Mouse (Mus musculus): ENCODE measurements around the gene Zmat3. TPM values are rescaled to one million over a fixed set of nuclear protein-coding genes. Genes with fewer than 3 reads are reported as not detected.

The Zmat3 gene
- polyA plus RNA-seq, 1 experiment = 3.7 TPM

- Histone ChIP-seq H3K27ac (ENCODE audit: insufficient read depth, low read length) (no peak overlapping the region), H3K27me3 (ENCODE audit: control insufficient read depth, insufficient read depth, low read length) (no peaks in the 10 kb centered on the region), H3K4me1 (ENCODE audit: control insufficient read depth, insufficient read depth, insufficient read length) (no peaks in the 10 kb centered on the region), H3K4me3 (ENCODE audit: extremely low read depth, insufficient read depth, insufficient read length) (no peak overlapping the region), H3K36me3 (ENCODE audit: control insufficient read depth, insufficient read depth, low read length) (peaks cover 3% of the 10 kb centered on the region; the same call in 1 of the 2 replicates)
- no peak for DNase-seq (ENCODE audit: low read depth in 1 of 2, low spot score in 2 of 2)
- 97% methylated on average over 7 of the region's 7 CpGs for WGBS
- no peak for TF ChIP-seq POLR2A (IDR thresholded peaks at IDR 0.05; ENCODE audit: low read depth, low read length)
- no peak for TF ChIP-seq CTCF (IDR thresholded peaks at IDR 0.05; ENCODE audit: extremely low read depth, insufficient read depth, insufficient read length, insufficient replicate concordance)
Measured at GRCm38 (mm10) chr3:32338231-32338630, 27.6 kb downstream of the Zmat3 start.

GRCm38 (mm10) chr3:32337770-32338169, 28.0 kb downstream of the Zmat3 start:
- TF ChIP-seq CTCF (IDR thresholded peaks at IDR 0.05; ENCODE audit: extremely low read depth, insufficient read depth, insufficient read length, insufficient replicate concordance) (no peak), POLR2A (IDR thresholded peaks at IDR 0.05; ENCODE audit: low read depth, low read length) (no peak)
- H3K27ac ChIP-seq (ENCODE audit: insufficient read depth, low read length) = no peak overlapping the region
- no peaks in the 10 kb centered on the region for H3K27me3 ChIP-seq (ENCODE audit: control insufficient read depth, insufficient read depth, low read length)
- WGBS = 88% methylated on average over 7 of the region's 7 CpGs
- no peak for DNase-seq (ENCODE audit: low read depth in 1 of 2, low spot score in 2 of 2)
- no peaks in the 10 kb centered on the region for H3K4me1 ChIP-seq (ENCODE audit: control insufficient read depth, insufficient read depth, insufficient read length)
- H3K36me3 ChIP-seq (ENCODE audit: control insufficient read depth, insufficient read depth, low read length) = peaks cover 3% of the 10 kb centered on the region; the same call in 1 of the 2 replicates
- no peak overlapping the region for H3K4me3 ChIP-seq (ENCODE audit: extremely low read depth, insufficient read depth, insufficient read length)

- no peaks in the 10 kb centered on the region for H3K36me3 ChIP-seq (ENCODE audit: control insufficient read depth, insufficient read depth, low read length)
- WGBS = 84% methylated on average over 11 of the region's 11 CpGs
- H3K4me3 ChIP-seq (ENCODE audit: extremely low read depth, insufficient read depth, insufficient read length) = no peak overlapping the region
- DNase-seq (ENCODE audit: low read depth in 1 of 2, low spot score in 2 of 2) = no peak
- no peaks in the 10 kb centered on the region for H3K27me3 ChIP-seq (ENCODE audit: control insufficient read depth, insufficient read depth, low read length)
- TF ChIP-seq POLR2A (IDR thresholded peaks at IDR 0.05; ENCODE audit: low read depth, low read length) (no peak), CTCF (IDR thresholded peaks at IDR 0.05; ENCODE audit: extremely low read depth, insufficient read depth, insufficient read length, insufficient replicate concordance) (no peak)
- no peak overlapping the region for H3K27ac ChIP-seq (ENCODE audit: insufficient read depth, low read length)
- no peaks in the 10 kb centered on the region for H3K4me1 ChIP-seq (ENCODE audit: control insufficient read depth, insufficient read depth, insufficient read length)
Measured at GRCm38 (mm10) chr3:32334901-32335300, 30.9 kb downstream of the Zmat3 start.

GRCm38 (mm10) chr3:32333456-32334086, 32.2 kb downstream of the Zmat3 start:
- TF ChIP-seq CTCF (IDR thresholded peaks at IDR 0.05; ENCODE audit: extremely low read depth, insufficient read depth, insufficient read length, insufficient replicate concordance) = peak; percentile 52; the same call in 1 of the 2 replicates
- TF ChIP-seq POLR2A (IDR thresholded peaks at IDR 0.05; ENCODE audit: low read depth, low read length) = no peak
- H3K4me3 ChIP-seq (ENCODE audit: extremely low read depth, insufficient read depth, insufficient read length) = no peak overlapping the region
- no peaks in the 10 kb centered on the region for H3K27me3 ChIP-seq (ENCODE audit: control insufficient read depth, insufficient read depth, low read length)
- no peaks in the 10 kb centered on the region for H3K4me1 ChIP-seq (ENCODE audit: control insufficient read depth, insufficient read depth, insufficient read length)
- no peaks in the 10 kb centered on the region for H3K36me3 ChIP-seq (ENCODE audit: control insufficient read depth, insufficient read depth, low read length)
- DNase-seq (ENCODE audit: low read depth in 1 of 2, low spot score in 2 of 2) = peak; percentile 52 to 59
- no peak overlapping the region for H3K27ac ChIP-seq (ENCODE audit: insufficient read depth, low read length)
- 37% methylated on average over 7 of the region's 7 CpGs for WGBS

- no peak for DNase-seq (ENCODE audit: low read depth in 1 of 2, low spot score in 2 of 2)
- 21% methylated on average over 15 of the region's 15 CpGs for WGBS
- H3K4me1 ChIP-seq (ENCODE audit: control insufficient read depth, insufficient read depth, insufficient read length) = no peaks in the 10 kb centered on the region
- no peaks in the 10 kb centered on the region for H3K36me3 ChIP-seq (ENCODE audit: control insufficient read depth, insufficient read depth, low read length)
- no peaks in the 10 kb centered on the region for H3K27me3 ChIP-seq (ENCODE audit: control insufficient read depth, insufficient read depth, low read length)
- H3K27ac ChIP-seq (ENCODE audit: insufficient read depth, low read length) = no peak overlapping the region
- no peak overlapping the region; the same call in 1 of the 2 replicates for H3K4me3 ChIP-seq (ENCODE audit: extremely low read depth, insufficient read depth, insufficient read length)
- TF ChIP-seq CTCF (IDR thresholded peaks at IDR 0.05; ENCODE audit: extremely low read depth, insufficient read depth, insufficient read length, insufficient replicate concordance) = no peak
- no peak for TF ChIP-seq POLR2A (IDR thresholded peaks at IDR 0.05; ENCODE audit: low read depth, low read length)
Measured at GRCm38 (mm10) chr3:32317901-32318416, 47.9 kb downstream of the Zmat3 start.

GRCm38 (mm10) chr3:32317165-32317900, 48.5 kb downstream of the Zmat3 start:
- no peak overlapping the region for H3K4me3 ChIP-seq (ENCODE audit: extremely low read depth, insufficient read depth, insufficient read length)
- 27% methylated on average over 12 of the region's 12 CpGs for WGBS
- H3K27ac ChIP-seq (ENCODE audit: insufficient read depth, low read length) = no peak overlapping the region
- H3K27me3 ChIP-seq (ENCODE audit: control insufficient read depth, insufficient read depth, low read length) = no peaks in the 10 kb centered on the region
- H3K36me3 ChIP-seq (ENCODE audit: control insufficient read depth, insufficient read depth, low read length) = no peaks in the 10 kb centered on the region
- DNase-seq (ENCODE audit: low read depth in 1 of 2, low spot score in 2 of 2) = peak in 1 of 2 experiments; percentile 17
- no peaks in the 10 kb centered on the region for H3K4me1 ChIP-seq (ENCODE audit: control insufficient read depth, insufficient read depth, insufficient read length)
- TF ChIP-seq CTCF (IDR thresholded peaks at IDR 0.05; ENCODE audit: extremely low read depth, insufficient read depth, insufficient read length, insufficient replicate concordance) (peak; percentile 50; the same call in 1 of the 2 replicates), POLR2A (IDR thresholded peaks at IDR 0.05; ENCODE audit: low read depth, low read length) (no peak)
